Mouse (Mus musculus) adrenal gland, adult 8-10 months (tissue): ENCODE measurements at regions not wholly inside any gene's neighbourhood (a gene's known extent, or its start where the extent isn't known, plus 50 kb on each side); places are given as distances from the start of the nearest gene placed in this dataset.

Experiments
- DNase-seq: peaks from one replicate; pipeline ENCODE4 v3.0.0; 2022

GRCm38 (mm10) chr4:9132982-9133625, 894.3 kb upstream of the Car8 start:
- no peak for DNase-seq

- DNase-seq = no peak
Measured at GRCm38 (mm10) chr4:9132356-9132755, 893.5 kb upstream of the Car8 start.

GRCm38 (mm10) chr4:9131610-9132009, 892.8 kb upstream of the Car8 start:
- no peak for DNase-seq

- DNase-seq = no peak
Measured at GRCm38 (mm10) chr4:9125236-9125963, 886.6 kb upstream of the Car8 start.

GRCm38 (mm10) chr4:9124586-9125232, 885.9 kb upstream of the Car8 start:
- no peak for DNase-seq

- no peak for DNase-seq
Measured at GRCm38 (mm10) chr4:9124109-9124508, 885.3 kb upstream of the Car8 start.

- no peak for DNase-seq
Measured at GRCm38 (mm10) chr4:9123396-9124031, 884.7 kb upstream of the Car8 start.

GRCm38 (mm10) chr4:9122639-9123286, 883.9 kb upstream of the Car8 start:
- no peak for DNase-seq

- no peak for DNase-seq
Measured at GRCm38 (mm10) chr4:9116955-9117647, 878.3 kb upstream of the Car8 start.

- no peak for DNase-seq
Measured at GRCm38 (mm10) chr4:9115874-9116273, 877.0 kb upstream of the Car8 start.

- DNase-seq = no peak
Measured at GRCm38 (mm10) chr4:9113982-9114381, 875.1 kb upstream of the Car8 start.

- peak; percentile 16 for DNase-seq
Measured at GRCm38 (mm10) chr4:9110355-9110754, 871.5 kb upstream of the Car8 start.

GRCm38 (mm10) chr4:9107295-9107694, 868.5 kb upstream of the Car8 start:
- no peak for DNase-seq

- no peak for DNase-seq
Measured at GRCm38 (mm10) chr4:9106778-9107177, 867.9 kb upstream of the Car8 start.

GRCm38 (mm10) chr4:9104657-9105056, 865.8 kb upstream of the Car8 start:
- no peak for DNase-seq

GRCm38 (mm10) chr4:9103958-9104357, 865.1 kb upstream of the Car8 start:
- DNase-seq = no peak

- peak; percentile 49 for DNase-seq
Measured at GRCm38 (mm10) chr4:9096809-9097700, 858.2 kb upstream of the Car8 start.

GRCm38 (mm10) chr4:9096274-9096673, 857.4 kb upstream of the Car8 start:
- no peak for DNase-seq

- no peak for DNase-seq
Measured at GRCm38 (mm10) chr4:9095646-9096045, 856.8 kb upstream of the Car8 start.

- no peak for DNase-seq
Measured at GRCm38 (mm10) chr4:9094522-9094921, 855.7 kb upstream of the Car8 start.

GRCm38 (mm10) chr4:9094076-9094475, 855.2 kb upstream of the Car8 start:
- no peak for DNase-seq
